Mouse (Mus musculus) left cerebral cortex, postnatal 4 days (tissue): ENCODE measurements around the gene Brd4. TPM values are rescaled to one million over a fixed set of nuclear protein-coding genes. Genes with fewer than 3 reads are reported as not detected.

Experiments used
- DNase-seq: peaks from one replicate; pipeline ENCODE4 v3.0.0-alpha.2; 2022
- intact Hi-C: fragments of 180-260 bp; cut with DNase I; formaldehyde crosslinking; loops from one replicate; pipeline ENCODE4 v1.15.1; 2025
- total RNA-seq, 2 experiments: library from RNA; stranded (reverse); gene quantifications; 2 replicates each; pipeline ENCODE4 v1.2.3; 2021

Brd4 gene
- total RNA-seq, 2 experiments from 2014 or later, result 132 to 137 TPM

GRCm38 (mm10) chr17:32281611-32282310, 2.8 kb downstream of the Brd4 start:
- intact Hi-C loops, result no loop called here
- no peak for DNase-seq

- no peak for DNase-seq
- intact Hi-C loops, result no loop called here
Observed at GRCm38 (mm10) chr17:32281126-32281525, 3.4 kb downstream of the Brd4 start.

GRCm38 (mm10) chr17:32280575-32280974, 3.9 kb downstream of the Brd4 start:
- no peak for DNase-seq
- intact Hi-C loops, result no loop called here

- intact Hi-C loops, result no loop called here
- no peak for DNase-seq
Observed at GRCm38 (mm10) chr17:32277201-32277600, 7.3 kb downstream of the Brd4 start.

- intact Hi-C loops, result no loop called here
- DNase-seq, result no peak
Observed at GRCm38 (mm10) chr17:32275568-32275967, 9.0 kb downstream of the Brd4 start.

- no peak for DNase-seq
- intact Hi-C loops, result no loop called here
Observed at GRCm38 (mm10) chr17:32269151-32269550, 15.4 kb downstream of the Brd4 start.

GRCm38 (mm10) chr17:32268540-32268960, 16.0 kb downstream of the Brd4 start:
- intact Hi-C loops, result no loop called here
- DNase-seq, result peak; percentile 15

- DNase-seq, result no peak
- intact Hi-C loops, result no loop called here
Observed at GRCm38 (mm10) chr17:32268096-32268495, 16.4 kb downstream of the Brd4 start.

GRCm38 (mm10) chr17:32267617-32268016, 16.9 kb downstream of the Brd4 start:
- intact Hi-C loops, result no loop called here
- no peak for DNase-seq

- DNase-seq, result no peak
- intact Hi-C loops, result no loop called here
Observed at GRCm38 (mm10) chr17:32263672-32264071, 20.9 kb downstream of the Brd4 start.

GRCm38 (mm10) chr17:32262831-32263559, 21.5 kb downstream of the Brd4 start:
- intact Hi-C loops, result no loop called here
- DNase-seq, result no peak

GRCm38 (mm10) chr17:32258869-32259268, 25.7 kb downstream of the Brd4 start:
- intact Hi-C loops, result no loop called here
- no peak for DNase-seq

- no peak for DNase-seq
Observed at GRCm38 (mm10) chr17:32257944-32258343, 26.6 kb downstream of the Brd4 start.

GRCm38 (mm10) chr17:32257452-32257851, 27.1 kb downstream of the Brd4 start:
- no peak for DNase-seq
- intact Hi-C loops, result no loop called here

More at GRCm38 (mm10) chr17:32257944-32258343, 26.6 kb downstream of the Brd4 start:
- intact Hi-C loops, result no loop called here

- DNase-seq, result no peak
- intact Hi-C loops, result no loop called here
Observed at GRCm38 (mm10) chr17:32256896-32257295, 27.6 kb downstream of the Brd4 start.

- DNase-seq, result no peak
- intact Hi-C loops, result no loop called here
Observed at GRCm38 (mm10) chr17:32253261-32253660, 31.3 kb downstream of the Brd4 start.

GRCm38 (mm10) chr17:32251827-32252470, 32.6 kb downstream of the Brd4 start:
- intact Hi-C loops, result no loop called here

GRCm38 (mm10) chr17:32250066-32250465, 34.5 kb downstream of the Brd4 start:
- intact Hi-C loops, result no loop called here
- no peak for DNase-seq

More at GRCm38 (mm10) chr17:32251827-32252470, 32.6 kb downstream of the Brd4 start:
- DNase-seq, result no peak

GRCm38 (mm10) chr17:32248192-32248591, 36.3 kb downstream of the Brd4 start:
- intact Hi-C loops, result no loop called here
- DNase-seq, result no peak

- intact Hi-C loops, result no loop called here
- no peak for DNase-seq
Observed at GRCm38 (mm10) chr17:32247616-32248015, 36.9 kb downstream of the Brd4 start.

GRCm38 (mm10) chr17:32246117-32246516, 38.4 kb downstream of the Brd4 start:
- intact Hi-C loops, result no loop called here

More at GRCm38 (mm10) chr17:32246117-32246516, 38.4 kb downstream of the Brd4 start:
- no peak for DNase-seq
